Mouse (Mus musculus) C2C12 (cell line): ENCODE measurements around the gene Nup43. TPM values are rescaled to one million over a fixed set of nuclear protein-coding genes. Genes with fewer than 3 reads are reported as not detected.
A peak's percentile ranks its signal among the peaks of the same experiment; 100 is the strongest.

Experiments
- H3K27me3 ChIP-seq: one replicate; pipeline ENCODE4 v1.6.1; 2011; ENCODE audit not compliant: control insufficient read depth, insufficient read depth, insufficient read length
- H3K36me3 ChIP-seq: one replicate; pipeline ENCODE4 v1.6.1; 2011; ENCODE audit not compliant: control insufficient read depth, insufficient read depth
- H3K4me3 ChIP-seq: one replicate; pipeline ENCODE4 v1.5.1; 2011; ENCODE audit warnings: mild to moderate bottlenecking, control low read depth; ENCODE audit not compliant: poor library complexity, insufficient read depth, severe bottlenecking
- H3K79me2 ChIP-seq: one replicate; pipeline ENCODE4 v1.6.1; 2011; ENCODE audit not compliant: control insufficient read depth, insufficient read depth
- H3K79me3 ChIP-seq: one replicate; pipeline ENCODE4 v1.6.1; 2011; ENCODE audit warnings: low read depth, control low read depth
- H3ac ChIP-seq: one replicate; pipeline ENCODE3; 2011; ENCODE audit warnings: low read depth; ENCODE audit not compliant: control insufficient read depth, insufficient read length
- CEBPB ChIP-seq: IDR thresholded peaks from one replicate; pipeline ENCODE4 v1.6.1; 2011; ENCODE audit warnings: low read depth, mild to moderate bottlenecking, control low read depth, moderate library complexity
- CTCF ChIP-seq: IDR thresholded peaks from one replicate; pipeline ENCODE4 v1.5.1; 2011; ENCODE audit not compliant: control insufficient read depth, insufficient read depth, insufficient read length
- FOSL1 ChIP-seq: IDR thresholded peaks from one replicate; pipeline ENCODE4 v1.8.0; 2011; ENCODE audit warnings: mild to moderate bottlenecking, low read length; ENCODE audit not compliant: poor library complexity, insufficient read depth, severe bottlenecking
- MAX ChIP-seq: IDR thresholded peaks from one replicate; pipeline ENCODE4 v1.6.1; 2011; ENCODE audit warnings: mild to moderate bottlenecking, control low read depth
- MYOD1 ChIP-seq: IDR thresholded peaks from one replicate; pipeline ENCODE4 v1.6.1; 2011; ENCODE audit warnings: low read depth; ENCODE audit not compliant: control insufficient read depth, insufficient read length
- MYOG ChIP-seq: IDR thresholded peaks from one replicate; pipeline ENCODE4 v1.6.1; 2011; ENCODE audit not compliant: control insufficient read depth, insufficient read length; ENCODE audit errors: extremely low read depth
- USF1 ChIP-seq: IDR thresholded peaks from one replicate; pipeline ENCODE4 v1.6.1; 2011; ENCODE audit warnings: low read depth, mild to moderate bottlenecking, control low read depth, moderate library complexity
- polyA plus RNA-seq: library from polyadenylated mRNA; unstranded; fragments of >200 nt; fragmentation: generic; extraction: Trizol; gene quantifications from one replicate; pipeline ENCODE4 v1.2.1, GENCODE M21; 2012; ENCODE audit warnings: missing spikeins

Nup43 gene
- polyA plus RNA-seq, 1 experiment, result 35.1 TPM

DNA sequence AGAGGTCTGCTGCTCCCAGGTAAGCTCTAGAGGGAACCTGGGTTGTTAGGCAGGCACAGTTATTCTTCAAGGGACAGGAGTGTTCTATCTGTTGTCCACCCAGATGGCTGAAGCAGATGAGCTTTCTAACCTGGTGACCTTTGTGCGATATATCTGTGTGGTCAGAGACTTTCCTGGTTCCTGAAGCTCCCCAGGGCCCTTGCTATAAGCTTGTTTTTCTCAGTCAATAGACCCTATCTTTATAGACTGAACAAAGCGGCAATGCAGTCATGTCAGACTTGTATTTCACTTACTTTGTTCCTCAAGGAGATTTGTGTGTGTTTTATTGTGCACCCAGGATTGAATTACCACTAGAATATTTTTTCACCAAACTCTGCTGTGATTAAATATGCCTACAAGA lies 16.2 kb upstream of the Nup43 start:
- peaks cover 37% of the 10 kb centered on the region for H3K36me3 ChIP-seq
- no peaks in the 10 kb centered on the region for H3K27me3 ChIP-seq
- H3K79me3 ChIP-seq, result peaks cover 66% of the 10 kb centered on the region
- no peak overlapping the region for H3ac ChIP-seq
- peaks cover 70% of the 10 kb centered on the region for H3K79me2 ChIP-seq
- H3K4me3 ChIP-seq, result no peak overlapping the region
- TF ChIP-seq MYOD1 (no peak), CTCF (no peak), MAX (no peak), MYOG (no peak), CEBPB (no peak), USF1 (no peak), FOSL1 (no peak)

DNA sequence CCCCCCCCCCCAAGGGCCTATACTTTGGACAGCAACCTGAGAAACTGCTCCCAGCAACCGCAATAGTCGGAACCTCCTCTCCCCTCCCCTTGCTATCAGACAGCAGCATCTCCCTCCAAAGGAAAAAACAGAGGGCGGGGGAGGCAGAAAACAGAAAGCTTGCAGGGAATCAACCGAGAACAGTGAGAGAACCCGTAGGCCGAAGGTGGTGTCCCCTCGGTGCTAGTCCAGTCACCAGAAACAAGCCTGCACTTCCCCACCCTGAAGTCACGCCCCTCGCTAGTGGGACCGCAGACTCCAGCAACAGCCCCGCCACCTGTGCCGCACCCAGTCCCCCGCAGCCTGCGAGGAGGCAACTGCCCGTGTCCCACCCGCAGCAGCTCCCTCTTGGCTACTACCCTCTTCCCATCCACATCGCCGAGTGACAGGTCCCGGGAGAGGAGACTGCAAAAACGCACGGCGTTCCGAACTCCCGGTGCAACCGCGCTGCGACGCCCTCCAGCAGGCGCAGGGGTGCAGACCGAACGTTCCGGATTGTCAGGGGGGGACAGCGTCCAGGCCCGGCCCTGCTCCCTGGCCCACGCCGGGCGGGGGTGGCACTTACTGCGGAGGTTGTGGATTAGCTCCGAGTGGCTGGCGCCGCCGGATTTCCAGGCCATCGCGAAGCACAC lies 4.7 kb upstream of the Nup43 start:
- TF ChIP-seq MAX (no peak), MYOG (no peak), CTCF (no peak), FOSL1 (no peak), USF1 (no peak), MYOD1 (no peak), CEBPB (no peak)
- Histone ChIP-seq H3K79me3 (peaks cover 52% of the 10 kb centered on the region), H3ac (peak overlapping the region; percentile 97), H3K36me3 (peaks cover 4% of the 10 kb centered on the region), H3K4me3 (peak overlapping the region; percentile 82), H3K27me3 (no peaks in the 10 kb centered on the region), H3K79me2 (peaks cover 68% of the 10 kb centered on the region)

DNA sequence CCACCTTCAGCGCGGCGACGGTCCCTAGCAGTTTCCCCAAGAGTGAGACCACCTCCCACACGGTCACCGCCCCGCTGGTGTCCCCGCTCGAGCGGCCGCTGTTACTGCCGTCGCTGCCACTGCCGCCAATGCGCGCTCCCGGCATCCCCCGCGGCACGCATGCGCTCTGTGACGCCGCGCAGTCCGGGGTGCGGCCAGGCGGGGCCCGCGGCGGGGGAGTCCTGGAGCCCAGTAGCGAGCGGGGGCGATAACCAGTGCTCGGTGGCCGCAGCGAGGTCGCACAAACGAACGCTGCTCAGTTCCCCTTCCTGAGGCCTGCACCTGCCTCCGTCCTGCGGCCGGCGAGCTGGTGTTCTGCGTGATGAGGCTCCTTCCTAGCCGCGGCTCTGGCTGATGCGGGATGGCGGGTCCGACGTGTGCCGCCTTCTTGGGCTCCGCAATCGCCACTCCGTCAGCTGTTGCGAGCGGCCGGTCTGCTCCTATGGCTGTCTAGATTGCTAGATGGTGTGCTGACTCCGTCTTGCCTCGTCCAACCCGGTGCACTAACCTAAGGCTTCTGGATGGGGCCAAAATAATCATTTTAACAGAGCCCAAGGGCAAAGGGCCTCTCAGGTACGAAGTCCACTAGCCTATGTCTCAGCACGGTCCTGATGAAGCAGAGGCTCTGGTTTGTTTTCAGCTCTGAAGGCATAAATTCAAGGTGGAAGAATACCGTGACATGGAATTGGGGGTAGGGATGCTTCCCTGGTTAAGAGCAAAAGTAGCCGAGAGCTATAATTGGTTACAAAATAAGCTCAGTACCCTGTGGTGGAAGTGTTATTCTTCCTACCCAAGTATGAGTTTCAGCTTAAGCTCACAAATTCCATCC lies 3.9 kb upstream of the Nup43 start:
- Histone ChIP-seq H3ac (peak overlapping the region; percentile 97), H3K79me2 (peaks cover 68% of the 10 kb centered on the region), H3K27me3 (no peaks in the 10 kb centered on the region), H3K36me3 (no peaks in the 10 kb centered on the region), H3K4me3 (peak overlapping the region; percentile 82), H3K79me3 (peaks cover 52% of the 10 kb centered on the region)
- TF ChIP-seq CTCF (no peak), USF1 (no peak), CEBPB (no peak), MAX (peak; percentile 76), MYOD1 (no peak), MYOG (no peak), FOSL1 (no peak)

DNA sequence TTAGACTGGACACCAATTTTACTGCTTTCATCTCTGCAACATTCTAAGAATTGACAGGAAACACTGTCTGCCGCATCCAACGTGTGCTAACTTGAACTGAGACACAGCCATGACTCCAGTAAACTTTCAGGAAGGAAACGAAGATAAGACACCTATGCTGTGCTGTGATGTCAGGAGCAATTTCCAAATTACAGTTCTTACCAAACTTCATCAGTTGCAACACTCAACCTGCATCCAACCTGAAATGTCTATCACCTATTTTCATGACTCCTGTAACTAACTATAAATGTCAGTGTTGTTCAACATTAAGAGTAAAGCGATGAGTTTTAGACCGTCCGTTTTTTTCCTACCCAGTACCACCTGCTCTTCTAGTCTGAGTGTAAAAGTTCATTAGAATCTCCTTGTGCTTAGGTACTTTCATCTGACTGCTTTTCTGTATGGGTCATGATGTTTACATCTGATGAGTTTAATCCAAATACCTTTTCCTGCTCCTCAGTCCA lies 3.2 kb upstream of the Nup43 start:
- Histone ChIP-seq H3K79me2 (peaks cover 64% of the 10 kb centered on the region), H3K27me3 (no peaks in the 10 kb centered on the region), H3K79me3 (peaks cover 47% of the 10 kb centered on the region), H3K4me3 (peak overlapping the region; percentile 82), H3K36me3 (no peaks in the 10 kb centered on the region), H3ac (peak overlapping the region; percentile 14)
- TF ChIP-seq MAX (no peak), CEBPB (no peak), MYOD1 (no peak), CTCF (no peak), FOSL1 (no peak), MYOG (no peak), USF1 (no peak)

DNA sequence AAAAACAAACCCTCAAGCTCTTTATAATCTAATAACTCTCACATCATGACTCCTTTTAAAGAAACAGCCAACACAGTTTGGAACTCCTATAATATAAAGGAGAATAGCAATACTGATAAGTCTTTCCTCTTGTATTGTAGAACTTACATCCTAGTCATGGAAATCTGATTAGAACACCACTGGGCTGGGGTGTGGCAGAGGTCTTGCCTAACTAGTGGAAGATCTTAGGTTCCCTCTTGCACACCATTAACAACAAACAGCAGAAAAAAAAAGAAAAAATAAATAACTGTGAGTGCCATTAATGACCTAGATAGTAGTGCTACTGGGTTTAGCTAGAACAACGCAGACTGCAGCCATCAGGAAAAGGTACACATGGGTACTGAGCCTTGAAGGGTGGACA lies 2.4 kb upstream of the Nup43 start:
- Histone ChIP-seq H3ac (no peak overlapping the region), H3K79me2 (peaks cover 64% of the 10 kb centered on the region), H3K27me3 (no peaks in the 10 kb centered on the region), H3K4me3 (no peak overlapping the region), H3K36me3 (peaks cover 7% of the 10 kb centered on the region), H3K79me3 (peaks cover 43% of the 10 kb centered on the region)
- TF ChIP-seq USF1 (no peak), MYOD1 (no peak), CTCF (no peak), CEBPB (no peak), MAX (no peak), MYOG (no peak), FOSL1 (no peak)
